Mouse (Mus musculus) myocyte (in vitro differentiated cells): ENCODE results near the gene Slc25a39.
"Not testable (repeated sequence)": the region's sequence is repeated elsewhere in the genome, so short reads cannot be mapped to it uniquely, and the experiment has no call there.

Experiments used
- CEBPB ChIP-seq: IDR thresholded peaks from 2 replicates; pipeline ENCODE4 v1.6.1; 2011; ENCODE audit warnings: mild to moderate bottlenecking, moderate library complexity; ENCODE audit not compliant: poor library complexity, insufficient read depth, severe bottlenecking
- MAX ChIP-seq: IDR thresholded peaks from one replicate; pipeline ENCODE4 v1.6.1; 2011; ENCODE audit warnings: low read depth, mild to moderate bottlenecking, control low read depth
- MYOG ChIP-seq, 3 experiments: IDR thresholded peaks; one replicate each; pipeline ENCODE4 v1.6.1; 2011; ENCODE audit warnings: control low read depth in 2 of 3, low read depth in 2 of 3, mild to moderate bottlenecking in 2 of 3; ENCODE audit not compliant: insufficient read length in 2 of 3, control insufficient read depth in 1 of 3, insufficient read depth in 1 of 3
- POLR2A ChIP-seq: IDR thresholded peaks from one replicate; pipeline ENCODE4 v1.6.1; 2011; ENCODE audit warnings: low read depth, mild to moderate bottlenecking, control low read depth, moderate library complexity; ENCODE audit not compliant: insufficient read length
- POLR2AphosphoS2 ChIP-seq: IDR thresholded peaks from one replicate; pipeline ENCODE4 v1.6.1; 2011; ENCODE audit warnings: low read depth, control low read depth; ENCODE audit not compliant: insufficient read length
- REST ChIP-seq: IDR thresholded peaks from one replicate; pipeline ENCODE4 v1.6.1; 2011; ENCODE audit warnings: mild to moderate bottlenecking, control low read depth, moderate library complexity; ENCODE audit not compliant: insufficient read depth, insufficient read length
- TCF12 ChIP-seq: IDR thresholded peaks from one replicate; pipeline ENCODE4 v1.6.1; 2011; ENCODE audit warnings: mild to moderate bottlenecking, control low read depth; ENCODE audit not compliant: poor library complexity, insufficient read depth, severe bottlenecking
- USF1 ChIP-seq: IDR thresholded peaks from one replicate; pipeline ENCODE4 v1.6.1; 2011; ENCODE audit warnings: low read depth, mild to moderate bottlenecking, control low read depth, moderate library complexity

GRCm38 (mm10) chr11:102410345-102410744 lies 2.6 kb upstream of the Slc25a39 start:
- TF ChIP-seq USF1; MYOG (IDR thresholded peaks at IDR 0.05; ENCODE audit: control insufficient read depth in 1 of 3, insufficient read depth in 1 of 3, insufficient read length in 2 of 3, low read depth in 2 of 3); CEBPB; TCF12; POLR2AphosphoS2; POLR2A; MAX; REST: not testable (repeated sequence)
